Mouse (Mus musculus) neural tube, embryonic 14.5 days (tissue): Measurements from ENCODE around the gene Rorc. TPM values are rescaled to one million over a fixed set of nuclear protein-coding genes. Genes with fewer than 3 reads are reported as not detected.

ENCODE experiments used
- polyA plus RNA-seq: library from polyadenylated mRNA; unstranded; fragments of >200 nt; fragmentation: Nextera tagmentation; extraction: Ambion mirVana; gene quantifications from 2 replicates; pipeline ENCODE4 v1.2.1, GENCODE M21; 2014

The Rorc gene
- polyA plus RNA-seq, 1 experiment from 2014 or later = 0.24 TPM

Other genes with a start within 250 kb of the Rorc start
- not detected in 2 replicates for gene Gm10696, start 194.6 kb upstream of the Rorc start, polyA plus RNA-seq
- not detected in 2 replicates for gene Gm5286, start 176.1 kb upstream of the Rorc start, polyA plus RNA-seq
- gene Gm4778, start 108.8 kb upstream of the Rorc start, polyA plus RNA-seq = not detected in 2 replicates
- gene Them4, start 62.7 kb upstream of the Rorc start, polyA plus RNA-seq = 63.3 and 68.8 TPM in 2 replicates
- 0.22 TPM in 1 of 2 replicates, not detected in the other for gene Them5, start 30.7 kb upstream of the Rorc start, polyA plus RNA-seq
- gene C2cd4d, start 10.4 kb upstream of the Rorc start, polyA plus RNA-seq = 3.9 and 4.3 TPM in 2 replicates
- gene Lingo4, start 25.7 kb downstream of the Rorc start, polyA plus RNA-seq = 1.3 and 1.4 TPM in 2 replicates
- gene Tdrkh, start 40.5 kb downstream of the Rorc start, polyA plus RNA-seq = 51.5 and 52.5 TPM in 2 replicates
- 59.5 and 64.1 TPM in 2 replicates for gene Mrpl9, start 70.5 kb downstream of the Rorc start, polyA plus RNA-seq
- gene Oaz3, start 71.1 kb downstream of the Rorc start, polyA plus RNA-seq = 0.76 and 1.7 TPM in 2 replicates
- gene Celf3, start 105.5 kb downstream of the Rorc start, polyA plus RNA-seq = 232 and 319 TPM in 2 replicates
- gene Riiad1, start 107.5 kb downstream of the Rorc start, polyA plus RNA-seq = 14.6 and 17.5 TPM in 2 replicates
- gene Snx27, start 209.9 kb downstream of the Rorc start, polyA plus RNA-seq = 71.8 and 75.8 TPM in 2 replicates